Comparison of ENCODE assay signal across 8 mouse cellular contexts in genomic region chr6:121064356-121065015, GRCm38 (mm10).
A peak's percentile ranks its signal among the peaks of the same experiment; 100 is the strongest.
DNase-seq lines count a peak whose midpoint lies in the region; ATAC-seq and TF ChIP-seq lines count a peak whose summit lies in the region.

No protein-coding gene starts in this region.

- peak; percentile 32; the same call in 1 of the 2 replicates for ATAC-seq in neural tube, embryonic 11.5 days (ENCODE audit: insufficient read depth, low FRiP score, low TSS enrichment)
- ATAC-seq in forebrain, embryonic 11.5 days (replicated peaks; ENCODE audit: low FRiP score), result peak; percentile 49; the same call in 1 of the 2 replicates
- ATAC-seq in kidney, postnatal 0 days (replicated peaks; ENCODE audit: low FRiP score, low read depth), result peak; percentile 72
- ATAC-seq in midbrain, embryonic 14.5 days (ENCODE audit: low FRiP score, low TSS enrichment), result peak; percentile 86
- ATAC-seq in erythroblast, adult 5-6 weeks (replicated peaks; ENCODE audit: low FRiP score, poor library complexity, severe bottlenecking), result no peak

- H3K27me3 ChIP-seq in neural tube, embryonic 11.5 days (ENCODE audit: control insufficient read depth, insufficient read depth, low read length), result no peaks in the 10 kb centered on the region
- H3K27me3 ChIP-seq in forebrain, embryonic 11.5 days (ENCODE audit: control insufficient read depth, insufficient read depth, low read length), result no peaks in the 10 kb centered on the region
- no peaks in the 10 kb centered on the region for H3K27me3 ChIP-seq in kidney, postnatal 0 days (ENCODE audit: insufficient read depth, low read length)
- no peaks in the 10 kb centered on the region for H3K27me3 ChIP-seq in midbrain, embryonic 14.5 days (ENCODE audit: control insufficient read depth, insufficient read depth, low read length)

- H3K27ac ChIP-seq in neural tube, embryonic 11.5 days (ENCODE audit: low read depth, low read length), result 0 out of 2 replicates have a peak overlapping the region, but pooled peaks have one; percentile 24
- H3K27ac ChIP-seq in forebrain, embryonic 11.5 days (ENCODE audit: low read depth, low read length), result peak overlapping the region; percentile 48; the same call in 1 of the 2 replicates
- peak overlapping the region; percentile 82 for H3K27ac ChIP-seq in kidney, postnatal 0 days
- peak overlapping the region; percentile 97 for H3K27ac ChIP-seq in midbrain, embryonic 14.5 days (replicated peaks; ENCODE audit: low read depth, low read length)

- no peaks in the 10 kb centered on the region for H3K36me3 ChIP-seq in neural tube, embryonic 11.5 days (ENCODE audit: control insufficient read depth, insufficient read depth, low read length)
- no peaks in the 10 kb centered on the region for H3K36me3 ChIP-seq in forebrain, embryonic 11.5 days (ENCODE audit: control insufficient read depth, insufficient read depth, low read length)
- no peaks in the 10 kb centered on the region for H3K36me3 ChIP-seq in kidney, postnatal 0 days (ENCODE audit: insufficient read depth, low read length)
- no peaks in the 10 kb centered on the region for H3K36me3 ChIP-seq in midbrain, embryonic 14.5 days (ENCODE audit: control insufficient read depth, insufficient read depth, low read length)

- H3K4me3 ChIP-seq in neural tube, embryonic 11.5 days (ENCODE audit: low read depth, low read length), result no peak overlapping the region
- no peak overlapping the region for H3K4me3 ChIP-seq in forebrain, embryonic 11.5 days (ENCODE audit: low read depth, low read length)
- H3K4me3 ChIP-seq in kidney, postnatal 0 days (replicated peaks; ENCODE audit: low read depth, low read length), result no peak overlapping the region
- H3K4me3 ChIP-seq in midbrain, embryonic 14.5 days (replicated peaks; ENCODE audit: low read depth, low read length), result peak overlapping the region; percentile 26

- H3K9ac ChIP-seq in neural tube, embryonic 11.5 days (ENCODE audit: low read length), result peak overlapping the region; percentile 35; the same call in 1 of the 2 replicates
- H3K9ac ChIP-seq in forebrain, embryonic 11.5 days (ENCODE audit: low read length), result peak overlapping the region; percentile 37
- peak overlapping the region; percentile 31; the same call in 1 of the 2 replicates for H3K9ac ChIP-seq in kidney, postnatal 0 days (ENCODE audit: low read depth, low read length)
- peak overlapping the region; percentile 67 for H3K9ac ChIP-seq in midbrain, embryonic 14.5 days (replicated peaks; ENCODE audit: low read length)

- H3K4me1 ChIP-seq in neural tube, embryonic 11.5 days (ENCODE audit: control insufficient read depth, insufficient read depth, low read length), result peaks cover 5% of the 10 kb centered on the region; the same call in 1 of the 2 replicates
- peaks cover 25% of the 10 kb centered on the region for H3K4me1 ChIP-seq in forebrain, embryonic 11.5 days (replicated peaks; ENCODE audit: control insufficient read depth, insufficient read depth, low read length)
- H3K4me1 ChIP-seq in kidney, postnatal 0 days (replicated peaks; ENCODE audit: insufficient read depth, low read length), result peaks cover 35% of the 10 kb centered on the region
- H3K4me1 ChIP-seq in midbrain, embryonic 14.5 days (ENCODE audit: control insufficient read depth, insufficient read depth, low read length), result peaks cover 33% of the 10 kb centered on the region

- no peaks in the 10 kb centered on the region for H3K9me3 ChIP-seq in neural tube, embryonic 11.5 days (ENCODE audit: control insufficient read depth, low read length)
- no peaks in the 10 kb centered on the region for H3K9me3 ChIP-seq in forebrain, embryonic 11.5 days (ENCODE audit: control insufficient read depth, low read length)
- H3K9me3 ChIP-seq in kidney, postnatal 0 days (replicated peaks; ENCODE audit: low read length), result no peaks in the 10 kb centered on the region
- H3K9me3 ChIP-seq in midbrain, embryonic 14.5 days (ENCODE audit: control insufficient read depth, low read length), result no peaks in the 10 kb centered on the region

- DNase-seq in neural tube, embryonic 11.5 days (ENCODE audit: low spot score), result no peak
- no peak for DNase-seq in neural tube, embryonic 10.5 days (ENCODE audit: extremely low spot score, low spot score)
- no peak for DNase-seq in forebrain, embryonic 11.5 days (ENCODE audit: low spot score)
- DNase-seq in kidney, postnatal 0 days (ENCODE audit: low spot score), result no peak
- DNase-seq in midbrain, embryonic 14.5 days, result peak; percentile 87
- DNase-seq in thymus, postnatal 25 days, result no peak
- DNase-seq in adrenal gland, adult 2 months, result no peak

- 38% methylated on average over 17 of the region's 17 CpGs for WGBS in neural tube, embryonic 11.5 days
- WGBS in forebrain, embryonic 11.5 days, result 29% methylated on average over 17 of the region's 17 CpGs
- WGBS in kidney, postnatal 0 days, result 33% methylated on average over 17 of the region's 17 CpGs
- 30% methylated on average over 17 of the region's 17 CpGs for WGBS in midbrain, embryonic 14.5 days

- TF ChIP-seq CTCF in kidney, postnatal 0 days (IDR thresholded peaks at IDR 0.05; ENCODE audit: low read depth), result no peak

- no peak overlapping the region for H3K4me2 ChIP-seq in neural tube, embryonic 11.5 days (ENCODE audit: low read depth)
- 0 out of 2 replicates have a peak overlapping the region, but pooled peaks have one; percentile 9 for H3K4me2 ChIP-seq in forebrain, embryonic 11.5 days (ENCODE audit: low read depth, low read length, severe bottlenecking)
- H3K4me2 ChIP-seq in kidney, postnatal 0 days (ENCODE audit: low read length), result peak overlapping the region; percentile 31; the same call in 1 of the 2 replicates
- H3K4me2 ChIP-seq in midbrain, embryonic 14.5 days (ENCODE audit: low read length), result peak overlapping the region; percentile 55

Comparison
In these comparisons a context has a peak if more than half of its experiments do, and no peak if none do; other contexts are left out.
1. H3K27ac ChIP-seq: peak in every context shown above with its lines; median percentile 97 in midbrain, embryonic 14.5 days; 82 in kidney, postnatal 0 days; 48 in forebrain, embryonic 11.5 days; 24 in neural tube, embryonic 11.5 days.